Mouse (Mus musculus) spleen, postnatal 4 days (tissue): Measurements from ENCODE around the gene Mapk6.

Experiments used
- DNase-seq, 2 experiments: peaks; one replicate each; pipeline ENCODE4 v3.0.0; 2022; ENCODE audit warnings: low spot score in 2 of 2

Gene Mapk6

GRCm38 (mm10) chr9:75424358-75425150 lies 14.7 kb upstream of the Mapk6 start:
- no peak for DNase-seq

- DNase-seq: no peak
Measured at GRCm38 (mm10) chr9:75423683-75424082, 13.9 kb upstream of the Mapk6 start.

- no peak for DNase-seq
Measured at GRCm38 (mm10) chr9:75422251-75422691, 12.5 kb upstream of the Mapk6 start.

- DNase-seq: peak; percentile 45 to 75
Measured at GRCm38 (mm10) chr9:75414204-75414603, 4.4 kb upstream of the Mapk6 start.

- no peak for DNase-seq
Measured at GRCm38 (mm10) chr9:75413206-75413605, 3.4 kb upstream of the Mapk6 start.

GRCm38 (mm10) chr9:75411584-75411983 lies 1.8 kb upstream of the Mapk6 start:
- DNase-seq: no peak

GRCm38 (mm10) chr9:75410868-75411487 lies 1.2 kb upstream of the Mapk6 start:
- no peak for DNase-seq

- DNase-seq: peak; percentile 62 to 86
Measured at GRCm38 (mm10) chr9:75409031-75409851, 564 bp downstream of the Mapk6 start.

GRCm38 (mm10) chr9:75408204-75408826 lies 1.5 kb downstream of the Mapk6 start:
- no peak for DNase-seq

- peak in 1 of 2 experiments; percentile 23 for DNase-seq
Measured at GRCm38 (mm10) chr9:75407803-75408202, 2.0 kb downstream of the Mapk6 start.

GRCm38 (mm10) chr9:75406121-75406520 lies 3.7 kb downstream of the Mapk6 start:
- DNase-seq: no peak

GRCm38 (mm10) chr9:75403520-75403919 lies 6.3 kb downstream of the Mapk6 start:
- DNase-seq: no peak

- no peak for DNase-seq
Measured at GRCm38 (mm10) chr9:75401593-75402504, 8.0 kb downstream of the Mapk6 start.

- no peak for DNase-seq
Measured at GRCm38 (mm10) chr9:75400639-75401038, 9.2 kb downstream of the Mapk6 start.

- no peak for DNase-seq
Measured at GRCm38 (mm10) chr9:75399069-75399468, 10.7 kb downstream of the Mapk6 start.

- DNase-seq: no peak
Measured at GRCm38 (mm10) chr9:75395971-75396370, 13.8 kb downstream of the Mapk6 start.

- no peak for DNase-seq
Measured at GRCm38 (mm10) chr9:75393251-75393650, 16.6 kb downstream of the Mapk6 start.

GRCm38 (mm10) chr9:75385218-75385974 lies 24.4 kb downstream of the Mapk6 start:
- no peak for DNase-seq

GRCm38 (mm10) chr9:75384337-75384962 lies 25.4 kb downstream of the Mapk6 start:
- DNase-seq: no peak

GRCm38 (mm10) chr9:75383785-75384184 lies 26.0 kb downstream of the Mapk6 start:
- no peak for DNase-seq
